Mouse (Mus musculus) cerebellum, adult 2 months (tissue): ENCODE measurements around the gene Prkcg. TPM values are rescaled to one million over a fixed set of nuclear protein-coding genes. Genes with fewer than 3 reads are reported as not detected.

ENCODE experiments used
- DNase-seq, 2 experiments: peaks; one replicate each; pipeline ENCODE4 v3.0.0; 2021
- H3K27ac ChIP-seq: fragments of 200-500 bp; 2 replicates; pipeline ENCODE4 v1.5.1; 2012; ENCODE audit warnings: low read length, control low read depth, inconsistent platforms; ENCODE audit not compliant: insufficient read depth
- H3K27me3 ChIP-seq: fragments of 200-500 bp; 2 replicates; pipeline ENCODE4 v1.6.1; 2012; ENCODE audit warnings: inconsistent platforms, mild to moderate bottlenecking, low read length, moderate library complexity; ENCODE audit not compliant: control insufficient read depth, insufficient read depth
- H3K4me1 ChIP-seq: fragments of 200-500 bp; 2 replicates; pipeline ENCODE4 v1.6.1; 2011; ENCODE audit warnings: low read length; ENCODE audit not compliant: control insufficient read depth, insufficient read depth
- H3K4me3 ChIP-seq: fragments of 200-500 bp; replicated peaks from 2 replicates; pipeline ENCODE3; 2011; ENCODE audit warnings: mild to moderate bottlenecking, low read depth, low read length, control low read depth; ENCODE audit not compliant: insufficient read depth
- CTCF ChIP-seq: fragments of 200-500 bp; IDR thresholded peaks from 2 replicates; pipeline ENCODE4 v1.5.1; 2011; ENCODE audit warnings: low read depth, mild to moderate bottlenecking, control low read depth, low read length, moderate library complexity, borderline replicate concordance; ENCODE audit not compliant: insufficient read depth
- POLR2A ChIP-seq: fragments of 200-500 bp; IDR thresholded peaks from 2 replicates; pipeline ENCODE4 v1.6.1; 2011; ENCODE audit warnings: low read length, control low read depth, borderline replicate concordance; ENCODE audit not compliant: insufficient read depth
- WGBS: fragments of 180-500 bp; shearing (Covaris S2); methylation state at CpG from one replicate; pipeline ENCODE4 v1.1.7; 2018; 5-methylcytosine and 5-hydroxymethylcytosine counted together
- polyA plus RNA-seq: library from polyadenylated mRNA; depleted of rRNA; stranded (reverse); fragments of >200 nt; gene quantifications from 2 replicates; pipeline ENCODE4 v1.2.3, GENCODE M21; 2012

The Prkcg gene
- polyA plus RNA-seq, 1 experiment: 152 TPM

DNA sequence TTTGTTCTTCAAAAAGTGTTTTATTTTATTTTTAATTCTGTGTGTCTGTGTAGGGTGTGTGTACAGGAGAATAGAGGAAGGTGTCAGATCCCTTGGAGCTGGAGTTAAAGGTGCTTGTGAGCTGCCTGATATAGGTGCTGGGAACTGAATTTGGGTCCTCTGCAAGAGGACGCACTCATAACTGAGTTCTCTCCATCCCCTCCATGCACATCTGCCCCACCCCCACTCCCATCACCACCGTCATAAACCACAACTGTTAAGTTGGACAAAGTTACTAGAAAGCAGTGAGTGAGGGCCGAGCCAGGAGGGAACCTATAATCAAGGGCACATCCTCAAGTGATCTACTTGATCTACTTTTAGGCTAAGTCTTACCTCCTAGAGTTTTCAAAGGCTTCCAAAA lies 54.9 kb downstream of the Prkcg start:
- no peak overlapping the region for H3K27ac ChIP-seq
- H3K27me3 ChIP-seq: no peaks in the 10 kb centered on the region
- no peak for DNase-seq
- TF ChIP-seq POLR2A: no peak
- no peak overlapping the region for H3K4me3 ChIP-seq
- H3K4me1 ChIP-seq: no peaks in the 10 kb centered on the region
- WGBS: 89% methylated on average over 3 of the region's 3 CpGs

DNA sequence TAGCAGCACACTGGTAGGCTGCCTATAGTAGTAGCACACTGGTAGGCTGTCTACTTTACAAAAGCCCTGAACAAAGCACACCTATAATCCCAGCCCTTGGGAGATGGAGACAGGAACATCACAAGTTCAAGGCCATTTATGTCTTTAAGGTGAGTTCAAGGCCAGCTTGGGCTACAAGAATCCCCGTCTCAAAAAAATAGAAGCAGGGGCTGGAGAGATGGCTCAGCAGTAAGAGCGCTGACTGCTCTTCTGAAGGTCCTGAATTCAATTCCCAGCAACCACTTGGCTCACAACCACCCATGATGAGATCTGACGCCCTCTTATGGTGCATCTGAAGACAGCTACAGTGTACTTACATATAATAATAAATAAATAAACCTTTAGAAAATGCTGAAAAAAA lies 56.3 kb downstream of the Prkcg start:
- Histone ChIP-seq H3K27ac (no peak overlapping the region), H3K4me3 (no peak overlapping the region), H3K27me3 (no peaks in the 10 kb centered on the region), H3K4me1 (no peaks in the 10 kb centered on the region)
- no peak for DNase-seq
- 95% methylated on average over 3 of the region's 3 CpGs for WGBS
- TF ChIP-seq POLR2A (no peak), CTCF (no peak)

DNA sequence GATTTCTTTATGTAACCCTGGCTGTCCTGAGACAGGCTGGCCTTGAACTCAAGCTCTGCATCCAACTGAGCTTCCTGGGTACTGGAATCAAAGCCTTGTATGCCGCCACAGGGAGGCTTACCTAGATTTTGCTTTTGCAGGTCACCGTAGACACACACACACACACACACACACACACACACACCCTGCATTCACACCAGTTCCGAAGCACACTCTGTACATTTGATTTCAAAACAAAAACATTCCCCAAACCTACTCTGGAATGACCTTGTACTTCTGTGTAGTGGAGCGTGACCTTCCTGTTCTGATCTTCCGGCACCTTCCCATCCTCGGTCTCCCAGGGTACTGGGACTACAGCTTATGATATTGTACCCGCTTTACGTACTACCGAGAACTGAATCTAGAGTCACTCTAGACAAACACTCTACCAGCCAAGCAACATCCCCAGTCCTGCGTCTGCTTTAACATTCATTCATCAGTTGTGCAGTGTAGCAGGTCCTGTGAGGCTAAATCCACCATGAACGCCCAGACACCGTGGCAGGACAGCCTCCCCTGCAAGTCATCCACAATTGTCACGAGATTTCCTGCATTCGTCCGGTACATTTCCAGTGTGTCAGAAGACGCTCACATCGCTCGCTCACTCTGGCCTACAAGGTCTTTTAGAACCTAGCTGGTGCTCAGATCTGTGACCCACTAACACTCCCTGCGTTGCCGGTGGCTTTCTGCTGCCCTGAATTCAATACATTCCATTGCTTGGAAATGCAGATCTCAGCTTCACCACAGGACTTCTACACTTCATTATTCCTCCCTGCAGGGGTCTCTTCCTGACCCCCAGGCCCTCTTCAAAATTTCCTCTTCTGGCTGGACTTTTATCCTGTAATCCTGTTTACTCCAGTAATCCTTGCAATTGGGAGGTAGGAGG lies 58.6 kb downstream of the Prkcg start:
- 41% methylated on average over 20 of the region's 20 CpGs for whole genome bisulfite sequencing
- Histone ChIP-seq H3K4me1 (no peaks in the 10 kb centered on the region), H3K27ac (0 out of 2 replicates have a peak overlapping the region, but pooled peaks have one; percentile 4), H3K4me3 (no peak overlapping the region), H3K27me3 (no peaks in the 10 kb centered on the region)
- DNase-seq: peak in 1 of 2 experiments; percentile 37
- no peak for TF ChIP-seq CTCF
- no peak for TF ChIP-seq POLR2A

DNA sequence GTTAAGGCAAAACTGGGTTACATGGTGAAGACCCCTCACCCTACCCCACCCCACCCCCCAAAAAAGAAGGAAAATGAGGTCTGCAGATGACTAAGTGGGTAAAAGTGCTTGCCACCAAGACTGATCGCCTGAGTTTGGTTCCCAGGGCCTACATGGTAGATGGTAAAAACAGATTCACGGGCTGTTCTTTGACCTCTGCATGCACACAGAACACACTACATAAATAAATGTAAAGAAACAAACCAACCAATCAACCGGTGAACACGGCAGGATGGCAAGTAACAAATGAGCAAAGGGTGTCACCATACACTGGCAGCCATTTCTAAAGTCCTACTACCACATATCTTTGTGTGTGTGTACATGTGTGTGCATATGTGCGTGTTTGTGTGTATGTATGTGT lies 59.3 kb downstream of the Prkcg start:
- Histone ChIP-seq H3K27me3 (no peaks in the 10 kb centered on the region), H3K27ac (no peak overlapping the region), H3K4me1 (no peaks in the 10 kb centered on the region), H3K4me3 (no peak overlapping the region)
- no peak for TF ChIP-seq CTCF
- no peak for TF ChIP-seq POLR2A
- no peak for DNase-seq
- WGBS: 67% methylated on average over 5 of the region's 5 CpGs

DNA sequence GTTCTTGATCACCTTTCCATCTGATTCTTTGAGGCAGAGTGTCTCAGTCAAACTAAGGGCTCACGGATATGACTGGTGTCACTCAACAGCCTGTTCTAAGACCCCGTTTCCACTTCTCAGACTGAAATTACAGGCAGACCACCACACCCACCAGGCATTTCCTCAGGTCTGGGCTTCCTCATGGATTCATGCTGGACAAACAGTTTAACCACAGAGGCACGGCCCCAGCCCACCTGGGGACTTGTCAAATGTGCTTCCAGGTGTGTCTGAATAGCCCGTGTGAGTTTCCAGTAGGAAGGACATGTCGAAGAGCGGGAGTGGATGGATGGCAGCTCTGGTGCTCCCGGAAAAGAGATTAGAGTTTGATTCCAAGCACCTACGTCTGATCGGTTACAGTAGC lies 60.8 kb downstream of the Prkcg start:
- TF ChIP-seq CTCF: no peak
- TF ChIP-seq POLR2A: no peak
- Histone ChIP-seq H3K4me3 (no peak overlapping the region), H3K27ac (no peak overlapping the region), H3K4me1 (no peaks in the 10 kb centered on the region), H3K27me3 (no peaks in the 10 kb centered on the region)
- WGBS: 88% methylated on average over 9 of the region's 9 CpGs
- DNase-seq: no peak

DNA sequence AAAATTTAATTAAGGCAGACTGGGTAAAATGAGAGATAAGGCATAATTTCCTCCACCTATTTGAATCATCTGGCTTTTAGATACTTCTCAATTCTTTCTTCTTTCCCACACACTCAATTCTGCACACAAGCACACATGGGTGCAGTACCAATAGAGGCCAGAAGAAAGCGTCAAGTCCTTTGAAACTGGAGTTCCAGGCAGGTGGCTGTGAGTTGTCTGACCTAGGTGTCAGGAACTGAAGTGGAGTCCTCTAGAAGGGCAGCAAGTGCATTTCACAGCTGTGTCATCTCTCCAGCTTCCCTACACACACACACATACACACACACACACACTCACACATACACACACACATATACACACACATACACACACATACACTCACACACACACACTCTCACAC lies 62.6 kb downstream of the Prkcg start:
- WGBS: 85% methylated on average over 1 of the region's 1 CpGs
- no peaks in the 10 kb centered on the region for H3K27me3 ChIP-seq
- TF ChIP-seq POLR2A (no peak), CTCF (no peak)
- H3K4me1 ChIP-seq: no peaks in the 10 kb centered on the region
- H3K27ac ChIP-seq: no peak overlapping the region
- DNase-seq: no peak
- no peak overlapping the region for H3K4me3 ChIP-seq

DNA sequence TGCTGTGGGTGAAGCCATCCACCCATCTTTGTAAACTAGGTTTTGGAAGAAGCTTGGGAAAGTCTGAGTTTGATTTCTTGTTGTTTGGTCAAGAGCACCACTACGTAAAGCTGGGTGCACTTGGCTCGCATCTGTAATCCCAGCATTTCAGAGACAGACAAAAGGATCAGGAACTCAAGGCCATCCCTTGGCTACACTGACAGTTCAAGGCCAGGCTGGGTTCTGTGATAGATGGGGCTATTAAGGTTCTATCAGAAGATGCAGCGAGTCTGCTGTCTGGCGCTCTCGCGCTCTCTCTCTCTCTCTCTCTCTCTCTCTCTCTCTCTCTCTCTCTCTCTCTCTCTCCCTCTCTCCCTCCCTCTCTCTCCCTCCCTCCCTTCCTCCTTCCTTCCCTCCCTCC lies 65.9 kb downstream of the Prkcg start:
- H3K27ac ChIP-seq: no peak overlapping the region
- no peak for TF ChIP-seq CTCF
- TF ChIP-seq POLR2A: no peak
- no peaks in the 10 kb centered on the region for H3K27me3 ChIP-seq
- WGBS: 91% methylated on average over 6 of the region's 6 CpGs
- H3K4me3 ChIP-seq: no peak overlapping the region
- no peak for DNase-seq
- no peaks in the 10 kb centered on the region for H3K4me1 ChIP-seq

DNA sequence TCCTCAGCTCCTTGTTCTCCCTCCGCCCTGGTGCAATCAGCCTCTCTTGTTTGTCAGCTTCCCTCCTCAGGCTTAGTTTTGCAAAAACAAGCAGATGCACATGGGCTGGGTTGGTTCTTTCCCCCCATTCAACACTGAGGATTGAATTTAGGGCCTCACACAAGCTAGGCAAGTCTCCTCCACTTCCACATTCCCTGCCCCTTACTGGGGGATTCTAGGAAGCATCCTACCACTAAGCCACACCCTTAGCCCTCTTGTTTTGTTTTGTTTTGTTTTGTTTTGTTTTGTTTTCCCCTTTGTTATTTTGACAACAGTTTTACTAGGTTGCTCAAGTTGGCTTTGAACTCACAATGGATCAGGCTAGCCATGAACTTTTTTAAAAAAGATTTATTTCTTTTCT lies 71.7 kb downstream of the Prkcg start:
- no peak for DNase-seq
- H3K4me3 ChIP-seq: no peak overlapping the region
- TF ChIP-seq POLR2A (no peak), CTCF (no peak)
- H3K27me3 ChIP-seq: no peaks in the 10 kb centered on the region
- 95% methylated on average over 1 of the region's 1 CpGs for WGBS
- no peaks in the 10 kb centered on the region for H3K4me1 ChIP-seq
- H3K27ac ChIP-seq: no peak overlapping the region
